Mouse (Mus musculus): ENCODE results near the gene Tceanc2.
"Not testable (repeated sequence)": the region's sequence is repeated elsewhere in the genome, so short reads cannot be mapped to it uniquely, and the experiment has no call there.

The Tceanc2 gene

DNA sequence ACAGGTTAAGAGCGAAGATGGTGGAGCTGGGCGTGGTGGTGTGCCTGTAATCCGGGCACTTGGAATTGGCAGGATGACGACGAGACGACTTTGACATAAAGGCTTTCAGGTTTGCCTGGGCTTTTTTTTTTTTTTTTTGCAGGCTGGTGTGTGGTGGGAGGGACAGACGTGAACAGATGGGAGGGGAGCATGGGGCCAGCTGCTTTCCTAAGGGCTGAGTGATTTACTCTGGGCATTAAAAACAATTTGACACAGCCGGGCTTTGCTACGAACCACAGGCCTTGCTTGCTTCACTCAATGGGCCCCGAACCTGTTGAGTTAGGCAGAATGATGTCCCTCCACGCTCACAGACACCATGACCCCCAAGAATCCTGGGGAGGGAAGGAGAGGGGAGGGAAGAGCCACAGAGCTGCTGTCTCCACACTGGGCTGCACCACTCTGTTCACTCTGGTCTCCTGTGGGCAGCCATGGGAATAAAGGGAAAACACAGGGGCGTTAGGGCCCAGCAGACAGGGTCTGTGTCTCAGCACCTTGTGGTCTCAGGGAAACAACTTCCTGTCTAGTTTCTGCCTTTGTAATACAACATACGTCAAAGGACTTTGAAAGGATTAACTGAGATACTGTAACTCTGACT is 51.9 kb downstream of the Tceanc2 start:
- no peak for DNase-seq (ENCODE audit: low spot score in 2 of 2)

DNA sequence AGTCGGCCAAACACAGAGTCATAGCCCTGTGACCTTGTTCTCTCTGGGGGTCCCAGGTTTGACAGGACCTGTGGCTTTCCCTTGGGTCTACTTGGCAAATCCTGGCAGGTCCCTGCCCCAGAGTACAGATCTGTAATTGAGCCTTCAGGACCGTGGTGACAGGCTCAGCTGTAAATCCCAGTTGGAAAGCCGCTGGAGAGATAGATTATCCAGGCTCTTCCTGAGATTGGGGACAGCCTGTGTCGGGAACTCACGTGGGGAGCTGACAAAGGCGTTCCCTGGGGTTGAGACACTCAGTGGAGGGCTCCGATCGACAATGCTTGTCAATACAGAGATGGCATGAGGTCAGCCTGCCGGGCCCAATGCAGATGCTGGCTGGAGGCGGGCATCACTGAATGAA is 52.5 kb downstream of the Tceanc2 start:
- no peak for DNase-seq (ENCODE audit: low spot score in 2 of 2)

DNA sequence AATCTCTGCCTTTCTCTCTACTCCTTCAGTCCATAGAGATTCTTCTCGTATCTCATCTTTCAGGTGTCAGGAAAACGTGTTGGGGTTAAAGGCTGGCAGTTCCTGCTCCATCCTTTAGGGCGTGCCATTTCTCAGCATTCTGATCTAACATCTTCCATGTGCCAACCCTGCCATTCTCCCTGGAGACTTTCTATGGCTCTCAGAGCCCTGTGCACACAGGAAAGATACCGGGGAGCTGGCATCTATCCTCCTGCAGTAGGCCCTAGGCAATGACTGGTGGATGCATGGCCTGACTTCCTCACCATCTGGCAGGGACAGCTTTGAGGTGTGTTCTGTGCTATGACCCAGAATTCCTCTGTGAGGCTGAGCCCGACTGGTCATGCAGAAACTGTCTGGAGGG is 53.8 kb downstream of the Tceanc2 start:
- DNase-seq (ENCODE audit: low spot score in 2 of 2) = no peak

DNA sequence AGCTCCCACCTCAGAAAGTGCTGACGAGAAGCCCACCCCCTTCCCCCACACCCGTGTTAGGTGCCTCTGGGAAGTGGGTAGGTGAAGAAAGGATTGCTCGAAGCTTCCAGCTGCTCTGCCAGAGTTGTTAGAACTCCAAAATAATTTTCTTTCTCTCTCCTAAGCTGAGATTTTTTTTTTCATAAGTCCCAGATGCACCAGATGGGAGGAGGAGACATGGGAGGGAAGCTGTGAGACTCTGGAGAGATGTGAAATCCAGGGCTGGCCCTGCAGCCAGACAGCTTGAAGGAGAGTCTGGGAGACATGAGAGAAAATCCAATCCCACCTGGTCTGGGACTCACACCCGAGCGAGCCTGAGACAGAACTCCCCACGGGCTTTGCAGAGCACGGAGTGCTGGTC is 54.5 kb downstream of the Tceanc2 start:
- no peak for DNase-seq (ENCODE audit: low spot score in 2 of 2)

DNA sequence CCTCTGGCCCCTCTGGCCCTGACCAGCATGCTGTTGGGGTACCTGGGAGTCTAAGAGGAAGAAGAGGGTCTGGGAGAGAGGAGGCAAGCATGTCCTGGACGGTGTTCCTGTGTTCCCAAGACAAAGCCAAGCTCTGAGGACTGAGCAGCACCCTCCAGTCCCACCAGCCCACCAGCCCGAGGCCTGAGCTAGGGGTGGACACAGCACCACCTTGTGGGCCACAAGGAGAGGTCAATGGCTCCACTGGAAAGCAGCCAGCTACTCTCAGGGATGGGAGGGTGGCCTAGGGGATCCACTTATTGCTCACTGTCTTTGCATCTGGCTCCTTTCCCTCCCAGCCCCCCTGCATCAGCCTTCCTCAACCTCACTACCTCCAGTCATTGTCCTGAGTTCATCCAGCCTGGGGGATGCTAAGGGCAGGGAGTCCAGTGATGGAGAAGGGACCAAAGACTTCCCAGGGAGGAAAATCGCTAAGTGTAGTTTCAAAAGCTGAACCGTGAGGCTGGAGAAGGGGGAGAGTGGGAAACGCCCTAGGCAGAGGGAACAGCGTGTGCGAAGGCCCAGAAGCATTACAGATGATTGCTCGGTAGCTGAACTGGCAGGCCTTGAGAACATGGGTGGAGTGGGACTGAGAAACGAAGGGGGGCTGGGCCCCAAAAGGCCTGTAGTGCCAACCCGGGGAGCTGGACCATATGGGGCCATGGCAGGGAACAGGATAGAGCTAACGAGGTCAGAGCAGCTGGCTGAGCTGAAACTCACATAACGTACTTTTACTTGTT is 57.6 kb downstream of the Tceanc2 start:
- peak; percentile 19 for DNase-seq (ENCODE audit: low spot score in 2 of 2)

DNA sequence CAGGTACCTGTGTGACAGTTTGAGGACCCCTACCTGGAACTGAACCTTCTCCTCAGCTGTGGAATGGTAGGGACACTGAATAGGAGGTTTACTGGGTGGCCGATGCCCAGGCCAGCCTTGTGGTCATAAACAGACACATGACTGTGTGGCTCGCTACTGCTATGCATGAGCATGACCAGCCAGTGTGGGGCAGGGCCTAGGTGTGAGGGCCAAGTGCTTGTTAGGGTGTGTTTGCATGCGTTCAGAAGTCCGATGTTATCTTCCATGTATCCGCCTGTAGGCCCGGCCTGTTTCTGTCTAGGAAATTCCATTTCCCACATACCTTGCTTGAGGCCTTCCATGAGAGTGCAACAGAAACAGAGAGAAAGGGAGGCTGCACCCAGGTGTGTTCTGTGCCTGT is 58.2 kb downstream of the Tceanc2 start:
- no peak for DNase-seq (ENCODE audit: low spot score in 2 of 2)

DNA sequence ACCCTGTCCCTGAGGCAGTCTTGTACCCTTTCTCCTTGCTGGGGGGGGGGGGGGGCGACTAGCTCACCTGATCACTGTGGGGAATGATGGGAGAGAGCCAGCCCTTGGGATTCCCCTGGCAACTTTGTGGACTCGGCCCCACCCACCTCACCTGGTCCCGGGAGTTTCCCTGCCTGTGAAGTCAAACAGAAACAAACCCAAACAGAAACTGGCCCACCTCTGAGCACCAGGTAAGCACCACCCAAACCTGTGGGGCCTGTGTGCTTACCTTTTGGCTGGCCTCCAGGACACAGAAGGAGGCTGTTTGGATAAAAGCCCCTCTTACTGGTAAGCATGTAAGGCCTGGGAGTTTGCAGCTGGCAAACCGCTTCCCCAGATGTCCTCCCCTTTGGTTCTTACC is 59.9 kb downstream of the Tceanc2 start:
- no peak for DNase-seq (ENCODE audit: low spot score in 2 of 2)

DNA sequence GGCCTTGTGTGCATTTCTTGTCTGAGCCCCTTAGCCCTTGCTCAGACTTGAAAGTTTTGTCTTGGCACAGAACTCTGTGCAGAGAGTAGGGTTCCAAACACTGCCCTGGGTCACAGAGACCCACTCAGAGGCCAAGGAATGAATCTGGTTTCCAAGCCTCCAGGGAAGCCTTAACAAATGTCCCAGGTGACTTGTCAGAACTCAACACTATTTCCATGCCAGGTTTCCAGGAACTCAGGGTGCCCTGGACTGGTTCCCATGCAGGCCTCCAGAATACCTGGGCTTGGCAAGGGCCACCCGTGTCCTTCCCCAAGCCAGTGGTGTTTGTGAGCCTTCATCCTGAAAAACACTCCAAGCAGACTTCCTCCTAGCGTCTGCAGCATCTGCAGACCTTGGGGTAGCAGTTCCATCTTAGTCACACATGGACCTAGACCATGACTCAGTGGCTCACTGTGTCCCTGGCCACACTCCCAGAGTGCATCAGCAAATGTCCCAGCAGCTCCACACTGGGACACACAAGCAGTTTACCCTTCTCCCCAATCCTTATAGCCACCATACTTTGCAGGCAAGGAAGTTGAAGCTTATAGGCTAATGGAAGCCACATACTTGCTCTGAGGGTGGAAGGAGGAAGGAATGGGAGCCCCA is 61.1 kb downstream of the Tceanc2 start:
- DNase-seq (ENCODE audit: low spot score in 2 of 2) = no peak

DNA sequence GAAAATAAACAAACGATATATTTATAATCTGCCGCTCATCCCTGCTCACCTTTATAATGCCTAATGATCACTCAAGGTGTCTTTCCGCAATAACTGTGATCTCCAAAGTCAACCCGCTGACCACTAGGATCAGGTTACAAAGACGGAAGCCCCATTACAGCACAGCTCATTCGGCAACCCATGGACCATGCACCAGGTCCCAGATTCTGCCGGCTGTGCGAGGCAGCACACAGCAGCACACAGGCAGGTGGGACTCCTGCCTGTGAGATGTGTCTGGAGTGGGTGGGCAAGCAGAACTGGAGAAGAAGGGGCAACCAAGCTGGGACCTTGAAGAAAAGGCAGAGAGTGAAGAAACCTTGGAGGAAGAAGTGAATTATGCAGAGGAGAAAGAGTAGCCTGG is 64.6 kb downstream of the Tceanc2 start:
- DNase-seq (ENCODE audit: low spot score in 2 of 2) = no peak

DNA sequence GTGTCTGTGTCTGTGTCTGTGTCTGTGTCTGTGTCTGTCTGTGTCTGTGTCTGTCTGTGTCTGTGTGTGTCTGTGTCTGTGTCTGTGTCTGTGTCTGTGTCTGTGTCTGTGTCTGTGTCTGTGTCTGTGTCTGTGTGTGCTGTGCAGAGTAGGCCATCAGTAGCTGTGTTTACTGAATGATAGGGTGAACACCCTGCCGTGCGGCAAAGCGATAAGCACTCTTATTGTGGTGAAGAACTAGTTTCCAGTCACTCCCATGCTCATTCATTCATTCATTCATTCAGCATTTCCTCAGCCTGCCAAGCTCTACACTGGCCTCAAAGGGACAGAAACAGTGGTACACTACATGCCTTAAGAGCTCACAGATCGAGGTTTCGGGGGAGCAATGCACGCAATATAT is 69.7 kb downstream of the Tceanc2 start:
- DNase-seq (ENCODE audit: low spot score in 2 of 2) = not testable (repeated sequence)

DNA sequence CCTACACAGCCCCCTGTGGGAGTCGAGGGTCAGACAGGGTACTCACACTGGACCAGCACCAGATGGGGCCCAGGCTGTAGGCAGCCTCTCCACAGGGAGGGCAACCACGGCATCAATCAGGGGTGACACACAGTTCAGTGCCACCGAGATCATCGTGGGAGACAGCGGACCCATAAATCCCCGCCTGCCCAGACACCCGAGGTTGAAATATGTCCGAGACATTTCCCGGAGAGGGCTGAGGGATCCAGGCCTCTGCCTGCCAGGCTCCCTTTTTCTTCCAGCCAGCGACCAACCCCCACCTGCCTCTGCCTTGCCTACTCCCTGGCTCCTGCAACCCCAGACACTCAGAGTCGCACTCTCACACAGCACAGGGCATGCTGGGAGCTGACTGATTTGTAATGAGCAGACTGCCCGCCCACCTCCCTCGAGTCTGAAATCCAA is 70.6 kb downstream of the Tceanc2 start:
- DNase-seq (ENCODE audit: low spot score in 2 of 2) = peak in 1 of 2 experiments; percentile 37

DNA sequence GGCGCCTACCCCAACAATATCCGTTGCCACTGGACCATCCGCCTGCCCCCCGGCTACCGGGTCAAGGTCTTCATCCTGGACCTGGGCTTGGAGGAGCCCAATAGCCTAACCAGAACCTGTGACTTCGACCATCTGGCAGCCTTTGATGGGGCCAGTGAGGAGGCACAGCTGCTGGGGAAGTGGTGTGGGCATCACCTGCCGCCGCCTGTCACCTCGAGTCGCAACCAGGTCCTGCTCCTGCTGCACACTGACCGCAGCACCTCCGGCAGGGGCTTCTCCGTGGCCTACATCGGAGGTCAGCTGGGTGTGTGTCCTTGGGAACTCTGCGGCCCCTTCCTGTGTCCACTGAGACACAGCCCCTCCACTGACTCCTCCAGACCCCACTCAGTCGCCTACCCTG is 72.1 kb downstream of the Tceanc2 start:
- DNase-seq (ENCODE audit: low spot score in 2 of 2) = no peak

DNA sequence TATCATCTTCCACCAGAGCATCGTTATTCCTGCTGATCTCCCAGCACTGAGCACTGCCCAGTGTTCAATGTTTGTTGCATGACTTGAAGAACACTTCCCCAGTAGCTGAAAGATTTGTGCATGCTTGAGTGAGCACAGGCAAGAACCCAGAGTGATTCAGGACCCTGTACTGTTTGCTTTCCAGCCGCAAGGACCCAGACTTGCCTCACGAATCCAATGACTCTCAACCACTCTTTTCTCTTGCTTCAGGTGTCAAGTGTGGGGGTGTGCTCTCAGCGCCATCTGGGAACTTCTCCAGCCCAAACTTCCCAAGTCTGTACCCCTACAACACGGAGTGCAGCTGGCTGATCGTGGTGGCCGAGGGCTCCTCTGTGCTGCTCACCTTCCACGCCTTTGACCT is 76.7 kb downstream of the Tceanc2 start:
- no peak for DNase-seq (ENCODE audit: low spot score in 2 of 2)

DNA sequence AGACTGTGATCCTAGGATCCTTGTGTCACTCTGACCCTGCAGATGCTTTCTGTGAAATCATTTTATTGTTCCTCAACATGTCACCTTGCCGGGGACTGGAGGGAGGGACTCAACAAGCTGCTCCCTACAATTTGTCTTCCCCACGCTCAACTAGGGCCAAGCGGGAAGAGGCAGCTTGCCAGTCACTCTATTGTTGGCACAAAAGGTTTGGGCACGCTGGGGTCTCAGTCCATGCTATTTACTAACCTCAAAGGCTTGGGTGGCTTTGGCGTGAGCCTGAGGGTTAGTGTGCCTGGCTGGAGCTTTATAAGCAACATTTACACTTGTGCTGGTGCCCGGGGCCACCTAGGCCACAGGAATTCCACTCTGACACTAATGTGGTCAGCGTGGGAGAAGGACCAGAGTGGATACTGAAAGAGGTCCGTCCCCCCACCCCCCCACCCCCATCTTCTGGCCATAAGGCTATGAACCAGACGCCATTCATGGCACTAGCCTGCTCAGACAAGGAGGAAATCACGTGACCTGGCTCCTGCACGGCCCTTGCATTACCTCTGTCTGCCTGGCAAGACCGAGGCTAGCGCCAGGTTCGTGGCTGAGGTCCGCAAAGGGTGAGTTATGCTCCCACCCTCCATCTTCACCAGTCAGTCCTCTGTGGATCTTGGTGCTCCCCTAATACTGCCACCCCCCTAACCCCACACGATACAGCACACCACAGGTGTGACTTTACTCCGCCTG is 80.0 kb downstream of the Tceanc2 start:
- DNase-seq (ENCODE audit: low spot score in 2 of 2) = no peak

DNA sequence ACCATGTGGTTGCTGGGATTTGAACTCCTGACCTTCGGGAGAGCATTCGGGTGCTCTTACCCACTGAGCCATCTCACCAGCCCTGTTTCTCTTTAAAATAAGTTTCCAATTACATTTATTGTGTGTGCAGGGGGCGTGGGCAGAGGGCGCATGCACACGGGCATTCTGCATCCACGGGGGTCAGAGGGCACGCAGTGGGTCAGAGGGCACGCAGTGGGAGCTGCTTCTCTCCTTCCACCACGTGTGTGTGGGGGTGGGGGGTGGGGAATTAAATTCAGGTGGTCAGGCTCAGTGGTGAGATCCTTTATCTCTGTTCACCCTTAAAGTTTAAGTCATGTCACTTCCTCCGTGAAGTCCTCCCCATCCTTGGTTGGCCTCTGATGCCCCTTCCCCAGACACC is 80.5 kb downstream of the Tceanc2 start:
- DNase-seq (ENCODE audit: low spot score in 2 of 2) = no peak

DNA sequence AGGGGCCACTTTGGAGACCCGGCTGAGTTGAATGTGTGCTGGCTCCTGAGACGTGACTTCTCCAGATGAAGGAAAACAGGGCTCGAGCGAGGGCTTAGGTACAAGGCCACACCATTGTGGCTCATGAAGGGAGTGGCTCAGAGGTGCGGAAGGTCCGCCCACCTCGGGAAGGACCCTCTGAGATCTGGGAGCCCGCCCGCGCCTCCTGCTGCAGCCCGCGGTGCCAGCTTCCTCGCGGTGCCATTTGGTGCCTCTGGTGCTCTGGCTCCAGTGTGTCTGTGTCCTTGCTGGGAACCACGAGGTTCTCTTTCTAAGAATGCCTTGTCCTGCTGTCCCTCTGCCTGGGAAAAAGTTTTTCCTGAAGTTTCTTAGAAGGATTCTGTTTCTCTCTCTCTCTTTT is 81.0 kb downstream of the Tceanc2 start:
- no peak for DNase-seq (ENCODE audit: low spot score in 2 of 2)

DNA sequence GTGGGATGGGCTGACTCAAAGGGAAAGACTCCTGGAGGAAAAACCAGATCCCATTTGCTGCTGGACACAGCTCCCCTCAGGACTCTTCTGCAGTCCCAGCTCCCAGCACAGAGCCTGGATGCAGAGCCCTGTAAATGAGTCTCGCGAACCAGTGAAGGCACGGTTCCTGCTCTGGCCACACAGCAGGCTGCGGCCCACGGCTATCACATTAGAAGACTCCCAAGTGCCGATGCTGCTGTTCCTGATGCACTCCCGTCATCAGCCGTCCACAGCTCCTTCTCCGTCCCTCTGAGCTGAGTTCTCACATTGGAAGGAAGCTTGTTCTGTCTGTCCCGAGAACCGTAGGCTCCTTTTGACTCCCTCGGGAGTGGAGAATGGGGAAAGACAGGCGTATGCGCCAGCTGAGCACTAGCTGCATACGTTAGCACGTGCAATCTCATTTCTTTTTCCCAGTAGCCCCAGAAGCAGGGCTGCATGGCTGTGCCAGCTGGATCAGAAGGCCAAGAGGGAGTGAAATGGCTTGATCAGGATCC is 82.0 kb downstream of the Tceanc2 start, which contains the start of gene Cdcp2:
Gene Cdcp2 (plus strand): TSS at position 51 of the 533 bp plus-strand sequence.
- peak in 1 of 2 experiments; percentile 11 for DNase-seq (ENCODE audit: low spot score in 2 of 2)

DNA sequence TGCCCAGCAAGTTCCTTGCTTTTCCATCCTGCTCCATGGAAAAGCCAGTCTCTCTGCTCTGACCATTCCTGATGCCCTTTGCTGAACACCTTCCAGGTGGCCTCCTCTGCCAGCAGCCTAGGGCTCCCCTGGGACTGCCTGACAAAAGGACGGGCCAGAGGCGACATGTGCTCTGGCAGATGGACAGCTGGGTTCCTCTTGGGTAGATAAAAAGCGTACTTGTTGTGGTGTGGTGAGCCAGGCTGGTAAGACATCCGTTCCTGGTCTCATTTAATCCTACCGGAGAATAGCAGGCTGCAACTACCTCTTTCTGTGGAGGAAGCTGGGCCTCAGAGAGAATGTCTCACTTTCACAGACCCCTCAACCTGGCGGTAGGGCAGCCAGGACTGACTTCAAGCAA is 82.9 kb downstream of the Tceanc2 start:
- no peak for DNase-seq (ENCODE audit: low spot score in 2 of 2)

DNA sequence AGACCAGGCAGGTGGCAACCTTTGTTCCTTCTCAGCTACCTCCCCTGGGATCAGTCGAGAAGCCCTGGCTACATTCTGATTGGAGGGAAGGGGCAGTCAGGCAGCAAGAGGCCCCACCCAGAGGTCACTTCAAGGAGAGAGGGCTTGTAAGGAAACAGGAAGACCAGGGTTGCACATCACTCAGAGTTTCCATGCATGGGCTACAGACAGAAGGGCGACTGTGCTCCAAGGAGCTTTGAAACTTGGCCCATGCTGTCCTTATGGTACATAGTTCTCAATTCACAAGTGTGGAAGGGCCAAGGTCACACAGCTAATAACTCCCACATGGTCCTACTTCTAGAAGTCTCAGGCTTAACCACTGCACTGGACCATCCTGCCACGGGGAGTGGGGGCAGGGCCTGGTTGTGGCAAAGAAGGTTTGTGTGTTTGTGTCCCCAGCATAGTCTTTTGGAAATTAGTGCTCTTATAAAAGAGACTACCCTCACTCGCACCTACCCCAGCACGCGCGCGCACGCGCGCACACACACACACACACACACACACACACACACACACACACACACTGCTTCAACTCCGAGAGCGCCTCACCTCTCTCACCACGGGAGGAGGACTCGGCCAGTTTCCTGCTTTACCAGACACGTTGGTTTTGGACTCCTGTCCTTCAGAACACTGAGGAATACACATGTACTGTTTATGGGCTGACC is 84.3 kb downstream of the Tceanc2 start:
- DNase-seq (ENCODE audit: low spot score in 2 of 2) = no peak

DNA sequence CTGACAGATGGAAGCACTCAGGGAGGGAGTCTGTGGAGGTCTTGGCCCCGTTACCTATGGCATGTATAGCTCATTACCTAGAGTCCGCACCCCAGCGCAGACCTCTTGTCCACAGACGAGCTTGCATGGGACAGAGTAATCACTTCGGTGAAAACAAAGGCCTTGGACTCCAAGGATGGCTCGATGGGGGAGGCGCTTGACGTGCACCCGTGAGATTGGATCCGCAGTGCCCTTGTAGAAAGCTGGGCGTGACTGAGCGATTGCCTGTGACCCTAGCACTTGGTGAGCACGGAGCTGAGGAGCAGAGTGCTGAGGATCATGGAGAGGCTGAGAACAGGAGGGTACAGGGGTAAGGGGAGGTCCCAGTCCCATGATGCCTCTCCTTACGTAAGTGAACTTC is 87.2 kb downstream of the Tceanc2 start:
- no peak for DNase-seq (ENCODE audit: low spot score in 2 of 2)

DNA sequence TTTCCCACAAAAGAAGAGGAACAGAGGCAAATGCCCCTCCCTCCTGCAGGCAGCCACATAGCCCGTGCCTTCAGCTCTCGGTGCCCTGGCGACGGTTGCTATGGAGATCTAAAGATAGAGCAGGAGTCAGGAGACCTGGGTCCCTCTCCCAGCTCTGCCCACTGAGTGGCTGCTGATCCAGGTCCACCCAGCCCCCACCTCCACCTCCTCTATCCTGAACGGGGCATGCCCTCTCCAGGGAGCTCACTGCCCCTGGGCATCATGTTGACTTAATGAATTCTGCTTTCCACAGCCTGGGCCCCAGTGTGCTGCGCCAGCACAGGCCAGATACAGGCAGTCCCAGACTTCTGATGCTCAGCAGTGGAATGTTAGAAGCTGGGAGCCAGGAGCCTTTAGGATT is 94.1 kb downstream of the Tceanc2 start:
- no peak for DNase-seq (ENCODE audit: low spot score in 2 of 2)

Data from urinary bladder, postnatal 36 days (tissue).